Mouse (Mus musculus) MEL (cell line): ENCODE measurements at regions not wholly inside any gene's neighbourhood (a gene's known extent, or its start where the extent isn't known, plus 50 kb on each side); places are given as distances from the start of the nearest gene placed in this dataset.

ENCODE experiments used
- DNase-seq: peaks from one replicate; pipeline ENCODE4 v3.0.0; 2011; ENCODE audit warnings: low read depth, low spot score
- H3K27ac ChIP-seq: 2 replicates; pipeline ENCODE4 v1.5.1; 2012; ENCODE audit warnings: low read depth, mild to moderate bottlenecking, control low read depth, low read length, moderate library complexity; ENCODE audit not compliant: control insufficient read depth
- H3K27me3 ChIP-seq, 2 experiments: fragments of 150-350 bp in 1 of 2; sonication (generic) in 1 of 2; 2 replicates each; pipeline ENCODE4 v1.6.1; 2012; ENCODE audit warnings: low read length in 2 of 2, mild to moderate bottlenecking in 2 of 2, improper control_type of control experiment in 1 of 2, moderate library complexity in 1 of 2; ENCODE audit not compliant: insufficient read depth in 2 of 2, control insufficient read depth in 1 of 2
- H3K36me3 ChIP-seq, 2 experiments: 2 replicates each; pipeline ENCODE4 v1.6.1; 2012 to 2014; ENCODE audit warnings: low read length in 2 of 2, improper control_type of control experiment in 1 of 2, inconsistent platforms in 1 of 2, mild to moderate bottlenecking in 1 of 2; ENCODE audit not compliant: insufficient read depth in 2 of 2, control insufficient read depth in 1 of 2
- H3K4me1 ChIP-seq, 2 experiments: fragments of 150-350 bp in 1 of 2; sonication (generic) in 1 of 2; 2 replicates each; pipeline ENCODE4 v1.6.1; 2012; ENCODE audit warnings: low read length in 2 of 2, improper control_type of control experiment in 1 of 2, mild to moderate bottlenecking in 1 of 2; ENCODE audit not compliant: insufficient read depth in 2 of 2, control insufficient read depth in 1 of 2
- H3K4me3 ChIP-seq, 2 experiments: fragments of 150-350 bp in 1 of 2; sonication (generic) in 1 of 2; 2 replicates each; pipeline ENCODE4 v1.5.1; 2012; ENCODE audit warnings: low read depth in 2 of 2, low read length in 2 of 2, mild to moderate bottlenecking in 2 of 2, moderate library complexity in 2 of 2, control low read depth in 1 of 2, improper control_type of control experiment in 1 of 2; ENCODE audit not compliant: control insufficient read depth in 1 of 2, insufficient read depth in 1 of 2
- H3K79me2 ChIP-seq: 2 replicates; pipeline ENCODE4 v1.6.1; 2012; ENCODE audit warnings: mild to moderate bottlenecking, low read length, moderate library complexity; ENCODE audit not compliant: control insufficient read depth, poor library complexity, insufficient read depth
- H3K9ac ChIP-seq: 2 replicates; pipeline ENCODE4 v1.6.1; 2012; ENCODE audit warnings: low read depth, mild to moderate bottlenecking, control low read depth, low read length, moderate library complexity; ENCODE audit not compliant: control insufficient read depth, poor library complexity, severe bottlenecking
- H3K9me3 ChIP-seq: fragments of 150-350 bp; sonication (generic); replicated peaks from 2 replicates; pipeline ENCODE4 v1.6.1; 2012; ENCODE audit warnings: mild to moderate bottlenecking, low read length, improper control_type of control experiment, moderate library complexity; ENCODE audit not compliant: insufficient read depth
- BHLHE40 ChIP-seq: IDR thresholded peaks from 2 replicates; pipeline ENCODE4 v1.6.1; 2012; ENCODE audit warnings: low read depth, mild to moderate bottlenecking, inconsistent platforms, low read length, improper control_type of control experiment, borderline replicate concordance
- CHD1 ChIP-seq: IDR thresholded peaks from 2 replicates; pipeline ENCODE4 v1.6.1; 2012; ENCODE audit warnings: low read depth, mild to moderate bottlenecking, inconsistent platforms, low read length, improper control_type of control experiment
- CTCF ChIP-seq, 3 experiments: IDR thresholded peaks in 2 of 3; conservative IDR thresholded peaks in 1 of 3; 2 replicates each; pipeline ENCODE4 v1.5.1; 2011 to 2012; ENCODE audit warnings: low read length in 3 of 3, low read depth in 2 of 3, mild to moderate bottlenecking in 2 of 3, improper control_type of control experiment in 1 of 3, inconsistent platforms in 1 of 3, mixed read lengths in 1 of 3, moderate library complexity in 1 of 3; ENCODE audit not compliant: control insufficient read depth in 1 of 3, insufficient read depth in 1 of 3, poor library complexity in 1 of 3, severe bottlenecking in 1 of 3
- E2F4 ChIP-seq: IDR thresholded peaks from 2 replicates; pipeline ENCODE4 v1.6.1; 2011; ENCODE audit warnings: low read depth, low read length, improper control_type of control experiment, borderline replicate concordance
- EP300 ChIP-seq, 2 experiments: IDR thresholded peaks; 2 replicates each; pipeline ENCODE4 v1.6.1; 2011; ENCODE audit warnings: improper control_type of control experiment in 2 of 2, low read length in 2 of 2, low read depth in 1 of 2, mild to moderate bottlenecking in 1 of 2
- HCFC1 ChIP-seq: IDR thresholded peaks from 2 replicates; pipeline ENCODE4 v1.6.1; 2012; ENCODE audit warnings: low read depth, mild to moderate bottlenecking, inconsistent platforms, low read length, improper control_type of control experiment, moderate library complexity
- JUND ChIP-seq: IDR thresholded peaks from 2 replicates; pipeline ENCODE4 v1.6.1; 2011; ENCODE audit warnings: low read depth, mild to moderate bottlenecking, improper control_type of control experiment, low read length
- KAT2A ChIP-seq: conservative IDR thresholded peaks from 2 replicates; pipeline ENCODE4 v1.6.1; 2012; ENCODE audit warnings: low read depth, low read length, improper control_type of control experiment, inconsistent platforms
- MAFK ChIP-seq: IDR thresholded peaks from 2 replicates; pipeline ENCODE4 v1.6.1; 2011; ENCODE audit warnings: low read depth, mild to moderate bottlenecking, low read length, improper control_type of control experiment, borderline replicate concordance
- MAX ChIP-seq: IDR thresholded peaks from 2 replicates; pipeline ENCODE4 v1.6.1; 2011; ENCODE audit warnings: low read length, improper control_type of control experiment
- MEF2A ChIP-seq: IDR thresholded peaks from 2 replicates; pipeline ENCODE4 v1.6.1; 2014; ENCODE audit warnings: low read depth, mild to moderate bottlenecking, inconsistent platforms, low read length, improper control_type of control experiment; ENCODE audit not compliant: poor library complexity, insufficient replicate concordance, severe bottlenecking; ENCODE audit errors: extremely low read depth
- MXI1 ChIP-seq: IDR thresholded peaks from 2 replicates; pipeline ENCODE4 v1.6.1; 2011; ENCODE audit warnings: mild to moderate bottlenecking, low read depth, low read length, improper control_type of control experiment
- MYB ChIP-seq: IDR thresholded peaks from 2 replicates; pipeline ENCODE4 v1.6.1; 2011; ENCODE audit warnings: mild to moderate bottlenecking, low read depth, low read length, improper control_type of control experiment
- NELFE ChIP-seq: IDR thresholded peaks from 2 replicates; pipeline ENCODE4 v1.6.1; 2011; ENCODE audit warnings: low read depth, low read length, improper control_type of control experiment
- NRF1 ChIP-seq: IDR thresholded peaks from 2 replicates; pipeline ENCODE4 v1.6.1; 2014; ENCODE audit warnings: low read depth, mild to moderate bottlenecking, inconsistent platforms, low read length, improper control_type of control experiment, moderate library complexity; ENCODE audit not compliant: poor library complexity, insufficient read depth, severe bottlenecking
- POLR2AphosphoS5 ChIP-seq: IDR thresholded peaks from 2 replicates; pipeline ENCODE4 v1.6.1; 2012; ENCODE audit warnings: low read depth, borderline replicate concordance, mild to moderate bottlenecking, inconsistent platforms, low read length, moderate library complexity, mixed read lengths
- RAD21 ChIP-seq: IDR thresholded peaks from 2 replicates; pipeline ENCODE4 v1.6.1; 2011; ENCODE audit warnings: mild to moderate bottlenecking, low read depth, low read length, improper control_type of control experiment
- RCOR1 ChIP-seq: IDR thresholded peaks from 2 replicates; pipeline ENCODE4 v1.6.1; 2012; ENCODE audit warnings: low read depth, mild to moderate bottlenecking, inconsistent platforms, low read length, improper control_type of control experiment
- TAL1 ChIP-seq: IDR thresholded peaks from 2 replicates; pipeline ENCODE4 v1.6.1; 2012; ENCODE audit warnings: mild to moderate bottlenecking, inconsistent platforms, low read length, moderate library complexity, mixed read lengths
- TCF12 ChIP-seq: IDR thresholded peaks from 2 replicates; pipeline ENCODE4 v1.6.1; 2014; ENCODE audit warnings: low read depth, mild to moderate bottlenecking, inconsistent platforms, low read length, improper control_type of control experiment, moderate library complexity
- UBTF ChIP-seq: IDR thresholded peaks from 2 replicates; pipeline ENCODE4 v1.6.1; 2012; ENCODE audit warnings: low read depth, mild to moderate bottlenecking, inconsistent platforms, low read length, improper control_type of control experiment, moderate library complexity, borderline replicate concordance; ENCODE audit not compliant: insufficient read depth
- USF2 ChIP-seq, 2 experiments: IDR thresholded peaks; 2 replicates each; pipeline ENCODE4 v1.6.1; 2011 to 2012; ENCODE audit warnings: improper control_type of control experiment in 2 of 2, low read length in 2 of 2, borderline replicate concordance in 1 of 2, inconsistent platforms in 1 of 2, low read depth in 1 of 2, mild to moderate bottlenecking in 1 of 2; ENCODE audit not compliant: insufficient read depth in 1 of 2
- ZKSCAN1 ChIP-seq: IDR thresholded peaks from 2 replicates; pipeline ENCODE4 v1.6.1; 2012; ENCODE audit warnings: low read depth, mild to moderate bottlenecking, inconsistent platforms, low read length, improper control_type of control experiment, moderate library complexity

DNA sequence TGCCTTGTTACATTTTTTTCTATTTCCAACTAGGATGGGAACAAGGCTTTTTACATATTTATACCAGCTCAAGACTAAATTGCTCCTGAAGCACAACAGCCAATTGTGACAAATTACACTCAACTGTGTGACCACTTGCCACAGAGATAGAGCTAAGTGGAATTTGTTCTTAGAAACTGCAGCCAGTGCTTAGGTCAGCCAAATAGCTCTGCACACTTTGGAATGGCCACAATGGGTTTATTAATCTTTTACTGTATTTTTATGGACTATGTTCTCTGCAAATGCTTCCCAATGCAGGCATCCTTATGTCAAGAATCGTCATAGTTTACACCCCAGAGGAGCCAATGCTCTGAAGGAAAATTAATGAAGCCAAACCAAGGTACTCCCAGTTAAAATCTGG lies 267.7 kb upstream of the Impg1 start:
- no peak overlapping the region for H3K4me3 ChIP-seq
- no peak for TF ChIP-seq MYB
- TF ChIP-seq KAT2A: no peak
- no peak for TF ChIP-seq E2F4
- TF ChIP-seq ZKSCAN1: no peak
- no peak for TF ChIP-seq MAFK
- TF ChIP-seq JUND: no peak
- no peak for TF ChIP-seq RAD21
- TF ChIP-seq MEF2A: no peak
- TF ChIP-seq POLR2AphosphoS5: no peak
- no peak for TF ChIP-seq CHD1
- no peak for TF ChIP-seq NELFE
- no peak for TF ChIP-seq UBTF
- TF ChIP-seq EP300 (IDR thresholded peaks at IDR 0.05; ENCODE audit: low read depth in 1 of 2, low read length in 2 of 2): no peak
- no peak for TF ChIP-seq TCF12
- no peak for TF ChIP-seq TAL1
- H3K27me3 ChIP-seq: no peaks in the 10 kb centered on the region

DNA sequence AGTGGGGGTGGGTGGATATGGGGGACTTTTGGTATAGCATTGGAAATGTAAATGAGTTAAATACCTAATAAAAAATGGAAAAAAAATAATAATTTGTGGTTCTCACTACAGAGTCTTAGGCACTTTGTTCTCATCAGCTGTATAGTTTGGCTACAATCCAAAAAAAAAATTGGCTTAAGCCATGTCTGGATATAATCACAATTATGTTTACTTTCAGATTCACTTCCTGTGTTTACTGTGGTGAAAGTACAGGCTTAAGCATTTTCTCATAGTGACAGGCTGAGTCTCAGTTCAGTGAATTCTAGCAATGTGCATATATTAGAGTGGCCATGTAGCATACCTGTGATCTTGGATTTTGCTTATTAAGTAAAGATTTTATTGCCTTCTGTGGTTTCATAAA lies 258.4 kb upstream of the Impg1 start:
- H3K9ac ChIP-seq: no peak overlapping the region
- TF ChIP-seq TAL1: no peak
- TF ChIP-seq KAT2A: no peak
- no peak for TF ChIP-seq MEF2A
- TF ChIP-seq NRF1: no peak
- no peak for TF ChIP-seq BHLHE40
- no peak for TF ChIP-seq CTCF (IDR thresholded peaks at IDR 0.05 in 2 of 3, conservative IDR thresholded peaks at IDR 0.05 in 1 of 3; ENCODE audit: control insufficient read depth in 1 of 3, insufficient read depth in 1 of 3, low read depth in 2 of 3, low read length in 3 of 3, poor library complexity in 1 of 3, severe bottlenecking in 1 of 3)
- no peak for TF ChIP-seq MXI1
- no peak for TF ChIP-seq USF2 (IDR thresholded peaks at IDR 0.05; ENCODE audit: borderline replicate concordance in 1 of 2, insufficient read depth in 1 of 2, low read depth in 1 of 2, low read length in 2 of 2)
- no peak for TF ChIP-seq POLR2AphosphoS5
- no peak for TF ChIP-seq EP300 (IDR thresholded peaks at IDR 0.05; ENCODE audit: low read depth in 1 of 2, low read length in 2 of 2)
- no peak for TF ChIP-seq MAX
- no peak for TF ChIP-seq HCFC1
- no peak for TF ChIP-seq NELFE
- no peak for TF ChIP-seq RCOR1
- H3K4me1 ChIP-seq: no peaks in the 10 kb centered on the region
- no peak overlapping the region for H3K27ac ChIP-seq
- H3K36me3 ChIP-seq: no peaks in the 10 kb centered on the region
- no peaks in the 10 kb centered on the region for H3K79me2 ChIP-seq
- no peak for DNase-seq
- no peaks in the 10 kb centered on the region for H3K27me3 ChIP-seq
- no peak overlapping the region for H3K4me3 ChIP-seq
- no peaks in the 10 kb centered on the region for H3K9me3 ChIP-seq

More for the DNA sequence above, 267.7 kb upstream of the Impg1 start:
- H3K9me3 ChIP-seq: no peaks in the 10 kb centered on the region
- no peak overlapping the region for H3K9ac ChIP-seq
- H3K4me1 ChIP-seq: no peaks in the 10 kb centered on the region
- no peaks in the 10 kb centered on the region for H3K36me3 ChIP-seq
- H3K79me2 ChIP-seq: no peaks in the 10 kb centered on the region
- DNase-seq: no peak
- no peak overlapping the region for H3K27ac ChIP-seq
